Mouse (Mus musculus): Measurements from ENCODE around the gene Cd72.

GRCm38 (mm10) chr4:43473636-43474035 is 19.2 kb upstream of the Cd72 start:
- TF ChIP-seq POLR2A (IDR thresholded peaks at IDR 0.05; ENCODE audit: low read depth, low read length) (no peak), CTCF (conservative IDR thresholded peaks at IDR 0.05; ENCODE audit: insufficient read depth, insufficient read length, low read depth, low read length) (no peak)
